Mouse (Mus musculus): Measurements from ENCODE around the gene Ildr1. TPM values are rescaled to one million over a fixed set of nuclear protein-coding genes. Genes with fewer than 3 reads are reported as not detected.

Gene Ildr1
- polyA plus RNA-seq, 1 experiment from 2014 or later, result 0.09 TPM

DNA sequence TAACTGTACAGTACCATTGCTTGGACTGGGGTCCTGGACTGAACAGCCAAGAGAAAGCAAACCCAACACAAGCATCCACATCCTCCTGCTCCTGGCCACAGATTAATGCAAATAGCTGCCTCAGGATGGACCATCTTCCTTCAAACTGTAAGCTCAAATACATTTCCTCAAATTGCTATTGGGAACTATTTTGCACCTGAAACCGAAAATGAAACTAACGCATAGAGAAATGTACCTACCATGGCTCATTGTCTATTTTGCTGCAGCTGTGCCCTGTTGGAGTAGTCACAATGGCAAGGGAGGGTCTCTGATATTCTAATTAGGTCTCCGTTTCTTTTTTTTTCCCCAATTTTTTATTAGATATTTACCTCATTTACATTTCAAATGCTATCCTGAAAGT, 11.9 kb upstream of the Ildr1 start:
- H3K4me2 ChIP-seq (ENCODE audit: low read length), result no peak overlapping the region
- no peaks in the 10 kb centered on the region for H3K4me1 ChIP-seq (ENCODE audit: control insufficient read depth in 2 of 2, insufficient read depth in 2 of 2, low read length in 2 of 2)
- no peaks in the 10 kb centered on the region for H3K9me3 ChIP-seq (ENCODE audit: control insufficient read depth, low read length)
- no peaks in the 10 kb centered on the region for H3K36me3 ChIP-seq (ENCODE audit: control insufficient read depth, insufficient read depth, low read length)
- no peak overlapping the region for H3K27ac ChIP-seq (replicated peaks in 1 of 2; ENCODE audit: control insufficient read depth in 1 of 2, insufficient read depth in 1 of 2, low read depth in 2 of 2, low read length in 2 of 2)
- 87% methylated on average over 3 of the region's 3 CpGs for WGBS
- H3K4me3 ChIP-seq (ENCODE audit: control insufficient read depth in 1 of 2, insufficient read depth in 1 of 2, low read depth in 1 of 2, low read length in 2 of 2), result no peak overlapping the region
- H3K9ac ChIP-seq (ENCODE audit: low read length), result no peak overlapping the region
- no peak for ATAC-seq (ENCODE audit: insufficient number of reproducible peaks, insufficient read depth, low FRiP score, low read depth)
- H3K27me3 ChIP-seq (ENCODE audit: control insufficient read depth, insufficient read depth, low read length), result no peaks in the 10 kb centered on the region

DNA sequence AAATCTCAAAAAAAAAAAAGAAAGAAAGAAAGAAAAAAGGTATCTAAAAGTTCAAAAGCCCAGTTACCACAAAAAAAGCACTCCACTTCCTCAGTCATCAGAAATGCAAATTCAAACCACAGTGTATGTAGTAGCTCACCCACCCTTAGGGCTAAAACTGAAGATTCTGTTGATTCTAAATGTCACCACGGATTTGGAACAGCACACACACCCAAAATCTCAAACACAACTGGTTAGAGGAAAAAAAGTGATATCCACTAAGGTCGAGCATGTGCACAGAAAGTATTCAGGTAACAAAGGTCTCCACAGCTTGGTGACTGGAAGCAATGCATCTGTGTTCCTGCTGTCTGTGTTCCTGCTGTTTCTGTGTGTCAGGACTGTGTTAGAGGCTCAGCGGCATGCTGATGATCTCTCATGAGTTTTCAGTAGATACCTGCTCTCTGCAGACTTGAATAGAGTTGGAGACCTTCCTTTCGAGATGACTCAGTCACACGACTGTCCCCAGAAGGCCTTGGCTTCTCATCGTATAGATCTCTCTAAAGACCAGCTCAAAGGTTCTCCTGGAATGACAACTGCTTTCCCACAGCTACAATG, 9.4 kb upstream of the Ildr1 start:
- Histone ChIP-seq H3K4me1 (ENCODE audit: control insufficient read depth in 2 of 2, insufficient read depth in 2 of 2, low read length in 2 of 2) (no peaks in the 10 kb centered on the region), H3K9me3 (ENCODE audit: control insufficient read depth, low read length) (no peaks in the 10 kb centered on the region), H3K4me2 (ENCODE audit: low read length) (no peak overlapping the region), H3K36me3 (ENCODE audit: control insufficient read depth, insufficient read depth, low read length) (no peaks in the 10 kb centered on the region), H3K4me3 (ENCODE audit: control insufficient read depth in 1 of 2, insufficient read depth in 1 of 2, low read depth in 1 of 2, low read length in 2 of 2) (no peak overlapping the region), H3K27me3 (ENCODE audit: control insufficient read depth, insufficient read depth, low read length) (no peaks in the 10 kb centered on the region), H3K9ac (ENCODE audit: low read length) (no peak overlapping the region), H3K27ac (replicated peaks in 1 of 2; ENCODE audit: control insufficient read depth in 1 of 2, insufficient read depth in 1 of 2, low read depth in 2 of 2, low read length in 2 of 2) (no peak overlapping the region)
- ATAC-seq (ENCODE audit: insufficient number of reproducible peaks, insufficient read depth, low FRiP score, low read depth), result no peak
- 68% methylated on average over 6 of the region's 6 CpGs for WGBS

DNA sequence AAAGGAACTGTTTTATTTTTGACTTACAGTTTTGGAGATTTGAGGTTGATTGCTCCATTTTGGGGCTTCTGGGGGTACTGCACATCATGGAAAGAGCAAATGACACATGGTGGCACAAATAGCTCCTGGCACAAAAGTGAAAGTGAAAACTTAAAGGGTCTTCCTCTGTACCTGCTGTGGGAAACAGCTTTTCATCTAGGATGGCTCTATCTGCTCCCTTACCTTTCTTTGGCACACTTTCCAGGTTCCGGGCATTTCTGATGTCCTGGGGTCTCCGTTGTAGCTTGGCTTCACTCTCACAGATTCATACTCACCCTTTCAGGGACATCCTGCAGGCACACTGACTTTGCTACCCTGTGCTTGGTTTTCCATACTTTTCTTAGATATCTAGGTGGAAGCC, 5.7 kb upstream of the Ildr1 start:
- Histone ChIP-seq H3K27me3 (ENCODE audit: control insufficient read depth, insufficient read depth, low read length) (peaks cover 8% of the 10 kb centered on the region), H3K4me3 (ENCODE audit: control insufficient read depth in 1 of 2, insufficient read depth in 1 of 2, low read depth in 1 of 2, low read length in 2 of 2) (no peak overlapping the region), H3K9ac (ENCODE audit: low read length) (no peak overlapping the region), H3K9me3 (ENCODE audit: control insufficient read depth, low read length) (no peaks in the 10 kb centered on the region), H3K27ac (replicated peaks in 1 of 2; ENCODE audit: control insufficient read depth in 1 of 2, insufficient read depth in 1 of 2, low read depth in 2 of 2, low read length in 2 of 2) (no peak overlapping the region), H3K36me3 (ENCODE audit: control insufficient read depth, insufficient read depth, low read length) (no peaks in the 10 kb centered on the region), H3K4me1 (ENCODE audit: control insufficient read depth in 2 of 2, insufficient read depth in 2 of 2, low read length in 2 of 2) (no peaks in the 10 kb centered on the region), H3K4me2 (ENCODE audit: low read length) (no peak overlapping the region)
- 86% methylated on average over 2 of the region's 2 CpGs for WGBS
- no peak for ATAC-seq (ENCODE audit: insufficient number of reproducible peaks, insufficient read depth, low FRiP score, low read depth)

DNA sequence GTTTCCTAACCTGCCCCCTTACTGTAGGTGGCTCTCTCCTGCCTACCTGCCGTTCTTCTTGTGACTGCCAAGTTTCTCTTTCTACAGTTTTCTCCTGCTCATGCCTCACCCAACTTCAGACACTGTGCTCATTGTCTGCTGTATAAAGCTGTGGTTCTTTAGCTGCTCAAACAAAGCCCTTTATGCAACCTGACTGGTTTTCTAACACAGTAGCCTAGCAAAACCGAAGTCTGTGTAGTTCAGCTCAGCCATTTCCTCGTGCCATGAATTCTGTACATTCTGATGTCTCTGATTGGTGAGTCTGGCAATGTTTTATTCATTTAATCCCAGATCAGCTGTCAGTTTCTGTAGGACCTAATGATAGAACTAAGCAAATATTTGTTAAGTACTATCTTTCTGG, 2.3 kb upstream of the Ildr1 start:
- H3K27ac ChIP-seq (replicated peaks in 1 of 2; ENCODE audit: control insufficient read depth in 1 of 2, insufficient read depth in 1 of 2, low read depth in 2 of 2, low read length in 2 of 2), result no peak overlapping the region
- H3K4me3 ChIP-seq (ENCODE audit: control insufficient read depth in 1 of 2, insufficient read depth in 1 of 2, low read depth in 1 of 2, low read length in 2 of 2), result no peak overlapping the region
- H3K36me3 ChIP-seq (ENCODE audit: control insufficient read depth, insufficient read depth, low read length), result no peaks in the 10 kb centered on the region
- peaks cover 0 to 8% of the 10 kb centered on the region in 2 experiments; a peak in 1 of 4 replicates for H3K4me1 ChIP-seq (ENCODE audit: control insufficient read depth in 2 of 2, insufficient read depth in 2 of 2, low read length in 2 of 2)
- no peak for ATAC-seq (ENCODE audit: insufficient number of reproducible peaks, insufficient read depth, low FRiP score, low read depth)
- WGBS, result 70% methylated on average over 3 of the region's 3 CpGs
- H3K9ac ChIP-seq (ENCODE audit: low read length), result no peak overlapping the region
- peaks cover 30% of the 10 kb centered on the region for H3K27me3 ChIP-seq (ENCODE audit: control insufficient read depth, insufficient read depth, low read length)
- no peaks in the 10 kb centered on the region for H3K9me3 ChIP-seq (ENCODE audit: control insufficient read depth, low read length)
- H3K4me2 ChIP-seq (ENCODE audit: low read length), result no peak overlapping the region

DNA sequence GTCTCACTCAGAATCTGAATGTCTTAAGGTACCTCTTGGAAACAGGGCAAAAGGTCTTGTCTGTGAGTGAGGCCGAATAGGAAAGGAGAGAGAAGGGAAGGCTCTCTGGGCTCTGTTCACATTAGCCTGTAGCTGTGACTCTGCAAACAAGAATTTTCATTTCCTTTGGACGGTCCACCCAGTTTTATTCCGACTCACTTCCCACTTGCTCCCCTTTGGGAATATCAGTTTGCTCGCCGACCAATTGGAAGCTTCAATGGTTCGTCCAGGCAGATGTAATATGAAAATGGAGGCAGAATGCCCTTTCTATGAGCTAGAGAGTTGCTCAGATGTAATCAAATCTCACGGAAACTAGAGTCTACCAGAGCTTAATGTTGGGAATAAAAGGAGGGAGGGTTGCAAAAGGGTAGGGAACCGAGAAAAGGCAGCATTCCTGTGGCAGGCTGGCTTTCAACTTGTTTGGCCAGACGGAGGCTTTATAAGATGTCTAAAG, 1.1 kb downstream of the Ildr1 start:
- no peaks in the 10 kb centered on the region for H3K36me3 ChIP-seq (ENCODE audit: control insufficient read depth, insufficient read depth, low read length)
- no peak overlapping the region for H3K4me3 ChIP-seq (ENCODE audit: control insufficient read depth in 1 of 2, insufficient read depth in 1 of 2, low read depth in 1 of 2, low read length in 2 of 2)
- H3K27ac ChIP-seq (replicated peaks in 1 of 2; ENCODE audit: control insufficient read depth in 1 of 2, insufficient read depth in 1 of 2, low read depth in 2 of 2, low read length in 2 of 2), result no peak overlapping the region
- H3K4me1 ChIP-seq (ENCODE audit: control insufficient read depth in 2 of 2, insufficient read depth in 2 of 2, low read length in 2 of 2), result peaks cover 0 to 8% of the 10 kb centered on the region in 2 experiments; a peak in 1 of 4 replicates
- ATAC-seq (ENCODE audit: insufficient number of reproducible peaks, insufficient read depth, low FRiP score, low read depth), result no peak
- H3K9ac ChIP-seq (ENCODE audit: low read length), result no peak overlapping the region
- H3K4me2 ChIP-seq (ENCODE audit: low read length), result no peak overlapping the region
- no peaks in the 10 kb centered on the region for H3K9me3 ChIP-seq (ENCODE audit: control insufficient read depth, low read length)
- WGBS, result 72% methylated on average over 9 of the region's 9 CpGs
- H3K27me3 ChIP-seq (ENCODE audit: control insufficient read depth, insufficient read depth, low read length), result peaks cover 30% of the 10 kb centered on the region

DNA sequence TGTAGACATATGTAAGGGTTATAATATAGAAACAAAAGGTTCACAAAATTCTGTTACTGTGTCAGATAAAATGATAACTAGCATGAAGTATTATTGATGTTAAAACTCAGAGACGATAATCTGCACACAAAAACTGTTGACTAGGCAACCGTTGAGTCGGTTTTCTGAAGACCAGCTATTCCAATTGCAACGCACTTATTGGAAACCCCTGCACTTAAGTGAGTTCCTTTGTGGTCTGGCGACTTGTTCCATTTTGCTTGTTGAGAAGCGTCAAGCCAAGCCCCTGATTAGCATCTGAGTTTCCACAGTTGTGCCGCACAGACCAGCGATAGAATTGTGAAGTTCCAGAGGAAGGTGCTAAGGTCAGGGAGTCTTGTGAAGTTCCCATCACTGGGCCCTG, 3.6 kb downstream of the Ildr1 start:
- no peak overlapping the region for H3K4me2 ChIP-seq (ENCODE audit: low read length)
- no peak overlapping the region for H3K27ac ChIP-seq (replicated peaks in 1 of 2; ENCODE audit: control insufficient read depth in 1 of 2, insufficient read depth in 1 of 2, low read depth in 2 of 2, low read length in 2 of 2)
- no peak overlapping the region for H3K4me3 ChIP-seq (ENCODE audit: control insufficient read depth in 1 of 2, insufficient read depth in 1 of 2, low read depth in 1 of 2, low read length in 2 of 2)
- no peak for ATAC-seq (ENCODE audit: insufficient number of reproducible peaks, insufficient read depth, low FRiP score, low read depth)
- no peaks in the 10 kb centered on the region for H3K36me3 ChIP-seq (ENCODE audit: control insufficient read depth, insufficient read depth, low read length)
- H3K4me1 ChIP-seq (ENCODE audit: control insufficient read depth in 2 of 2, insufficient read depth in 2 of 2, low read length in 2 of 2), result peaks cover 0 to 8% of the 10 kb centered on the region in 2 experiments; a peak in 1 of 4 replicates
- WGBS, result 70% methylated on average over 8 of the region's 8 CpGs
- H3K9ac ChIP-seq (ENCODE audit: low read length), result no peak overlapping the region
- no peaks in the 10 kb centered on the region for H3K9me3 ChIP-seq (ENCODE audit: control insufficient read depth, low read length)
- H3K27me3 ChIP-seq (ENCODE audit: control insufficient read depth, insufficient read depth, low read length), result peaks cover 27% of the 10 kb centered on the region

DNA sequence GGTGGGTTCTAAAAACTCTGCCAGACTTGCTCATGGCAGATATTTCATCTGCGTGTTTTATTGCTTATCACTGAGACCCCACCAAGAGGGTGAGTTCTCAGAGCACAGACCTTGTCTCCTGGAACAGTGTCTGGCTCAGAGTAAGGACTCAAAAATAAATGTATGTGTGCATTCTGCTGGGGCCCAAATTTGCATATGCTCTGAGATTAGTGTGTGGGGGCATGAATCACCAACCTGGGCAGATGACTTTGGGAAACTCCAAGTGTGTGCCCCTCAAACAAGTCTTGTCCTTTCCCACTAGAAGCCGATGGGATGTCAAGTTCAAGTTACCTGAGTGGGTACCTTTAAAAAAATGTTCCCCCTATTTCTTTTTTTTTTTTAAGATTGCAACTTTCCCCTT, 6.7 kb downstream of the Ildr1 start:
- Histone ChIP-seq H3K4me2 (ENCODE audit: low read length) (no peak overlapping the region), H3K9ac (ENCODE audit: low read length) (no peak overlapping the region), H3K9me3 (ENCODE audit: control insufficient read depth, low read length) (no peaks in the 10 kb centered on the region), H3K4me3 (ENCODE audit: control insufficient read depth in 1 of 2, insufficient read depth in 1 of 2, low read depth in 1 of 2, low read length in 2 of 2) (no peak overlapping the region), H3K27me3 (ENCODE audit: control insufficient read depth, insufficient read depth, low read length) (no peaks in the 10 kb centered on the region), H3K36me3 (ENCODE audit: control insufficient read depth, insufficient read depth, low read length) (no peaks in the 10 kb centered on the region), H3K4me1 (ENCODE audit: control insufficient read depth in 2 of 2, insufficient read depth in 2 of 2, low read length in 2 of 2) (no peaks in the 10 kb centered on the region), H3K27ac (replicated peaks in 1 of 2; ENCODE audit: control insufficient read depth in 1 of 2, insufficient read depth in 1 of 2, low read depth in 2 of 2, low read length in 2 of 2) (no peak overlapping the region)
- WGBS, result 78% methylated on average over 2 of the region's 2 CpGs
- no peak for ATAC-seq (ENCODE audit: insufficient number of reproducible peaks, insufficient read depth, low FRiP score, low read depth)

Measured in heart, embryonic 14.5 days (tissue).